Mouse (Mus musculus) embryonic facial prominence, embryonic 14.5 days (tissue): ENCODE data around the gene Pknox2. TPM values are rescaled to one million over a fixed set of nuclear protein-coding genes. Genes with fewer than 3 reads are reported as not detected.

Experiments
- ATAC-seq: fragments of 200-750 bp; cut with Nextera tagmentation; 2 replicates; pipeline ENCODE4 v1.8.0; 2017; ENCODE audit warnings: low read depth, moderate number of reproducible peaks, moderate TSS enrichment
- DNase-seq: peaks from one replicate; pipeline ENCODE4 v3.0.0-alpha.2; 2015; ENCODE audit warnings: low spot score
- H3K27ac ChIP-seq: fragments of 300-500 bp; sonication (generic); replicated peaks from 2 replicates; pipeline ENCODE4 v1.5.1; 2014; ENCODE audit warnings: low read depth, mild to moderate bottlenecking, low read length, moderate library complexity
- H3K27me3 ChIP-seq: fragments of 300-500 bp; sonication (generic); replicated peaks from 2 replicates; pipeline ENCODE4 v1.6.1; 2014; ENCODE audit warnings: low read length; ENCODE audit not compliant: control insufficient read depth, insufficient read depth
- H3K36me3 ChIP-seq: fragments of 300-500 bp; sonication (generic); 2 replicates; pipeline ENCODE4 v1.6.1; 2014; ENCODE audit warnings: low read length, mixed read lengths; ENCODE audit not compliant: control insufficient read depth, insufficient read depth
- H3K4me1 ChIP-seq: fragments of 300-500 bp; sonication (generic); 2 replicates; pipeline ENCODE4 v1.6.1; 2014; ENCODE audit warnings: antibody characterized with exemption, low read length; ENCODE audit not compliant: control insufficient read depth, insufficient read depth
- H3K4me2 ChIP-seq: fragments of 300-500 bp; sonication (generic); 2 replicates; pipeline ENCODE4 v1.6.1; 2014; ENCODE audit warnings: low read depth, mild to moderate bottlenecking, low read length, moderate library complexity, mixed read lengths
- H3K4me3 ChIP-seq: fragments of 300-500 bp; sonication (generic); 2 replicates; pipeline ENCODE4 v1.5.1; 2014; ENCODE audit warnings: low read depth, mild to moderate bottlenecking, low read length
- H3K9ac ChIP-seq: fragments of 300-500 bp; sonication (generic); 2 replicates; pipeline ENCODE4 v1.6.1; 2014; ENCODE audit warnings: low read depth, mild to moderate bottlenecking, low read length, moderate library complexity, mixed read lengths
- H3K9me3 ChIP-seq: fragments of 300-500 bp; sonication (generic); 2 replicates; pipeline ENCODE4 v1.6.1; 2016; ENCODE audit warnings: low read length; ENCODE audit not compliant: control insufficient read depth
- WGBS: fragments of 180-500 bp; shearing (Covaris S2); extraction: QIAGEN DNeasy Blood & Tissue Kit; methylation state at CpG from one replicate; pipeline ENCODE4 v1.1.7; 2014; 5-methylcytosine and 5-hydroxymethylcytosine counted together
- polyA plus RNA-seq: library from polyadenylated mRNA; unstranded; fragments of >200 nt; fragmentation: Nextera tagmentation; extraction: Ambion mirVana; gene quantifications from 2 replicates; pipeline ENCODE4 v1.2.1, GENCODE M21; 2014

Gene Pknox2
- polyA plus RNA-seq, 1 experiment from 2014 or later: 9.5 TPM

DNA sequence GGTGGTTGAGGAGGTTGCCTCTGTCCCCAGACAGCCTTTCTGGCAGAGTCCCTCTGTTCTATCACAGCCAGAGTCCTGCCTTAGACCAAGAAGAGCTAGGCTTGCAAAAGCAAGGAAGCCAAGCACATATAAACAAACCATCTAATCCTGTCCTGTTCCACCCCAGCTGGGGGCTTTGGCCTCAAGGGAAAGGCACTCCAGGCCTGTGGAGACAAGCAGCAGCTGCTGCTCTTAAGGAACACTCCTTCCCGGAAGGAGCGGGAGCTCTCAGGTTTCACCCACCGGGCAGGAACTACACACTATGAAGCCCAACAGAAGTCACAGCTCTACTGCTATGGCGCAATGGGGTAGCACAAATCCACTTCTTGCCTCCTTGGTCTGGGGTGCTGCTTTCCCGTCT is 230.3 kb downstream of the Pknox2 start:
- Histone ChIP-seq H3K36me3 (no peaks in the 10 kb centered on the region), H3K4me2 (peak overlapping the region; percentile 31; the same call in 1 of the 2 replicates), H3K9ac (0 out of 2 replicates have a peak overlapping the region, but pooled peaks have one; percentile 43), H3K27ac (peak overlapping the region; percentile 74), H3K4me1 (peaks cover 11% of the 10 kb centered on the region), H3K27me3 (no peaks in the 10 kb centered on the region), H3K4me3 (no peak overlapping the region), H3K9me3 (no peaks in the 10 kb centered on the region)
- DNase-seq (peak; percentile 90), ATAC-seq (peak; percentile 79)
- 30% methylated on average over 5 of the region's 5 CpGs for WGBS

DNA sequence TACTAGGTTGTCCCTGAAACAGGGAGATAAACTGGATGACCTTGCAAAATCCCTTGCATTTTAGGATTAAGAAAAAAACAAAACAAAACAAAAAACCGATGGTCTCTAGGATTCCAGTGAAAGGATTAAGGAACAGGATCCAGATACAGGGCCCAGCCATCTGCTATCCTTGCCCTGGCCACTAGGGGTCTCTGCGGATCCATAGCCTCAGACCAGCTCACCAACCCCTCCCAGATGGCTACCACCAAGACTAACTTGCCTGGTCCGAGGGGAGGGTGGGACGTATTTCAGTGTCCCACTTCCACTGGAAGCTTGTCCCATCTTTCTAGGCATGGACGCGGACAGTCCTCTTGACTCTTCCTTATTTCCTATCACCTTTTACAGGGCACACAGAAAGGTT is 230.8 kb downstream of the Pknox2 start:
- Histone ChIP-seq H3K4me2 (peak overlapping the region; percentile 31), H3K4me1 (peaks cover 11% of the 10 kb centered on the region), H3K4me3 (no peak overlapping the region), H3K9ac (0 out of 2 replicates have a peak overlapping the region, but pooled peaks have one; percentile 43), H3K27ac (peak overlapping the region; percentile 74), H3K9me3 (no peaks in the 10 kb centered on the region), H3K27me3 (no peaks in the 10 kb centered on the region), H3K36me3 (no peaks in the 10 kb centered on the region)
- under 1% methylated on average over 6 of the region's 6 CpGs for WGBS
- DNase-seq (peak; percentile 72), ATAC-seq (peak; percentile 58; the same call in 1 of the 2 replicates)

DNA sequence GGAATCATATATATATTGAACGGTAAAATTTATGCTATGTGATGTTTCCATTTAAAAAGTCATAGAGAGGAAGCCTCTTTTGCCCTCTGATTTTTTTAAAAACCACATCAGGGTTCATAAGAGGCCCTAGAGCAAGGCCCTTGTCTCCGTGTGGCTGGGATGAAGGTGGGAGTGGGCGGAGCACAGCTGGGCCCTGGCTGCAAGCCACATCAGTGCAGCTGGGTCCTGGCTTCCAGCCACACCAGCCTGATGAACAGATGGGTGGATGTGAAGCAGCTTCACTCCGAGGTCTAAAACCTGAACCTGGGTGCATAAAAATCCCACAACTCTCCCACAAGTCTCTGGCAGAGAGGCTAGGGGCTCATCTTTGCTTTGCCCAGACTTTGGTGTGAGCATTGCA is 241.8 kb downstream of the Pknox2 start:
- peak; percentile 29 for DNase-seq
- 51% methylated on average over 4 of the region's 4 CpGs for WGBS
- Histone ChIP-seq H3K9ac (no peak overlapping the region), H3K4me1 (no peaks in the 10 kb centered on the region), H3K9me3 (no peaks in the 10 kb centered on the region), H3K36me3 (peaks cover 6% of the 10 kb centered on the region; the same call in 1 of the 2 replicates), H3K4me2 (no peak overlapping the region), H3K27me3 (no peaks in the 10 kb centered on the region), H3K4me3 (no peak overlapping the region), H3K27ac (no peak overlapping the region)
- peak; percentile 55; the same call in 1 of the 2 replicates for ATAC-seq

DNA sequence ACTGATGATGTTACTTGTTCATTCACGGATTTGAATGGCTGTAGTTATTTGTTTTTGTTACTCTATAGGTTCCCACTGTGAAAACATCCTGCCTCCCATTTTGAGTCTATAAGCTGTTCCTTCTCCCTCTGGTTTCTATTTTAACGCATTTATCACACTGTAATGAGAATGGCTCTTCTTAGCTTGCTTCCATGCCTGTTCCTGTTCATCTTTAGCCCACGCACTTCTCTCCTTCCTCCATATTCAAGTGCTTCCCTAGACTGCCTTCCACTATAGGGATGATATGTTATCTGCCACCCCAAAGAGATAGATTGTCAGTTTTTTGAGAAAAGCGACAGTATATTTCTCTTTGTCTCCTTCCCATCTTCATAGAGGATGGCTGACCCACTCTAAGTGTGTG is 246.7 kb downstream of the Pknox2 start:
- 84% methylated on average over 4 of the region's 4 CpGs for WGBS
- H3K4me2 ChIP-seq: no peak overlapping the region
- H3K9ac ChIP-seq: no peak overlapping the region
- no peak overlapping the region for H3K27ac ChIP-seq
- H3K36me3 ChIP-seq: peaks cover 6% of the 10 kb centered on the region; the same call in 1 of the 2 replicates
- H3K27me3 ChIP-seq: no peaks in the 10 kb centered on the region
- ATAC-seq (no peak), DNase-seq (no peak)
- H3K4me1 ChIP-seq: no peaks in the 10 kb centered on the region
- no peaks in the 10 kb centered on the region for H3K9me3 ChIP-seq
- H3K4me3 ChIP-seq: no peak overlapping the region

DNA sequence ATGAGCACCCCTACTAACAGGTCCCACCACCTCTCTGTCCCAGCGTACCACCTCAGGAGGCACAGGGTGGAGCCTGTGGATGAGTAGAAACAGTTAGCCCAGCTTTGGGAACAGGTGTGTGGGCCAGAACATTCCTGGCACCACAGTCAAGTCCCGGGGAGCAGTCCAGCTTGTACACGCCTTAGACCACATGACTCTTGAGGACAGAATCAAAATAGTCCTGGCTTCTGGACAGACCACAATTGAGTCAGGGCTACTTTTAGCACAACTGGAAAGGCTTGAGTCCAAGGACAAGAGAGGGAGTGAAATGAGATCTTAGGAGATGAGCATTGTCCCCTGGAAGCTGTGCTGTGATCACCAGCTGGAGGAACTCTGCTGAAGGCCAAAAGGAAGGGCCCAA is 248.6 kb downstream of the Pknox2 start:
- Histone ChIP-seq H3K9me3 (no peaks in the 10 kb centered on the region), H3K27me3 (no peaks in the 10 kb centered on the region), H3K4me1 (no peaks in the 10 kb centered on the region), H3K27ac (no peak overlapping the region), H3K9ac (no peak overlapping the region), H3K4me3 (no peak overlapping the region), H3K36me3 (peaks cover 6% of the 10 kb centered on the region; the same call in 1 of the 2 replicates), H3K4me2 (no peak overlapping the region)
- DNase-seq: no peak
- 85% methylated on average over 3 of the region's 3 CpGs for WGBS
- ATAC-seq: no peak

DNA sequence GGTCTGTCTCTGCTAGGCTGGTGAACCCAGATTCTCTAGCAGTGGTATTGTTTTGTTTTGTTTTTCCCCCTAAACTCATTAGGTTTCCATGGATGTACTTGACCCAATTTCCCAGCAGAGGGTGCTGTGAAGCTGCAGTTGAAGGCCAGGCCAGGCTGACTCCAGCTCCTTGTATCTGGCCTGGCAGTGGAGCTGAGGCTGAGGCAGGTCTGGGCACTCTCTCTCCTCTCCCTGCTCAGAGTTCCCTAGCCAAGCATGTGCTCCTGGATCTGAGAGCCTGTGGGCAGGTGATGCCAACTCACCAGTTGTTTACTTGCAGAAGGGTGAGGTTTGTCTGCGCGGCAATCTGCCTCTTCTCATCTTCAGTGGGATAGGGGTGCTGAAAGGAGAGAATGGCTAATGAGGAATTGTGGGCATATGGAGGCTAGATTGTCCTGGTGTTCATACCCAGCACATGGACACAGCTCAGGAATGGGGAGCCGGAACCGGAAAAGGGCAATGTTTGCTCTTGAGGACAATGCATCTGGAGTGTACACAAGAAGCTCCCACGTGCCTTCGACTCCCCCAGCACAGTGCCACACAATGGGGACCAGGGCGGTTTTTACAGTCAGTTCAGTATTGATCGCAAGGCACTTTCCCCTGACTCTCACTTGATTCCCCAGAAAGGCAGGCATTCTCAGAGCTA is 252.1 kb downstream of the Pknox2 start:
- H3K27ac ChIP-seq: no peak overlapping the region
- DNase-seq: peak; percentile 56
- H3K27me3 ChIP-seq: no peaks in the 10 kb centered on the region
- H3K4me1 ChIP-seq: no peaks in the 10 kb centered on the region
- WGBS: 80% methylated on average over 8 of the region's 8 CpGs
- no peak overlapping the region for H3K4me3 ChIP-seq
- no peaks in the 10 kb centered on the region for H3K9me3 ChIP-seq
- no peak overlapping the region for H3K4me2 ChIP-seq
- H3K9ac ChIP-seq: no peak overlapping the region
- peaks cover 6% of the 10 kb centered on the region; the same call in 1 of the 2 replicates for H3K36me3 ChIP-seq
- ATAC-seq: peak; percentile 66

DNA sequence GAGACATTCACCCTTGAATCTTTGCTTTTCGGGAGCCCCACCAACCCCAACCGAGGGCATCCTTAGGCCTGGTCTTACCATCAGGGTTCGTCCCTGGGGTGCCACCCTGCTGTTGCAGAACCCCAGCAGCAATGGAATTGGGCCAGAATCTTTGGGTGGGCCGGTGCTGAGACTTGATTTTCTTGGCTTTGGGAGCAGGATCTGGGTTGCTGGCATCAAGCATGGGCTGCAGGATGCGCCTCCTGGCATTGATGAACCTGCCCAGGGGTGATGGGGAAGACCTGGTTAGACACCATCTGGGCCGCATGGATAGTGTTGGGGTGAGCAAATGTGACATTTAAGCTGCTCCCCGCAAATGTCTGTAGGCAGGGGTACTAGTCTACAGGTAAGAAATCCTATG is 253.0 kb downstream of the Pknox2 start:
- WGBS: 89% methylated on average over 7 of the region's 7 CpGs
- Histone ChIP-seq H3K27me3 (no peaks in the 10 kb centered on the region), H3K27ac (no peak overlapping the region), H3K36me3 (peaks cover 6% of the 10 kb centered on the region; the same call in 1 of the 2 replicates), H3K4me3 (no peak overlapping the region), H3K9me3 (no peaks in the 10 kb centered on the region), H3K4me1 (no peaks in the 10 kb centered on the region), H3K4me2 (no peak overlapping the region), H3K9ac (no peak overlapping the region)
- DNase-seq (no peak), ATAC-seq (no peak)

DNA sequence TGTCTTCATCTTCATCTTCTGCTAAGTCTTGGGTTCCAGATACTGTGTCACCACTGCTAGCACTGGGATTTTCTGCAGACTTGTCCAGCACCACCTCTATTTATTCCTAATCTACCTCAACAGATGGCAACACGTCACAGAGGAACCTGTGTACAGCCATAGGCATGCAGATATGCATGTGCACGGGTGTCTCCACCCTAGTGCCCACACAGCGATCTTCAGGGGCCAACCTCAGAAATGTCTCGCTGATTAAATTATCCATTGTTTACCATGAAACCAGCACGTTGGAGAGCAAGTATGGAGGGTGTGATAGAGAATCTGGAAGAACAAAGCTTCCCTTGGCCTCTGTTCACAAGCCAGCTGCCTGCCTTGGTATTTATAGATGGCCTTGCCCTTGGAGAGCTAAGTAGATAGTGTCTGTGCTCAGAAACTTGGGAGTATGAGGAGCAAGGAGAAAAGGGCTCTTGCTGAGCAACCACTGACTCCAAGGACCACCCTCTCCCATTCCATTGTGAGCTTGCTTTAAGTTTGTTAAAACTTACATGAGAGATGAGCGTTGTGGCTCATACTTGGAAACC is 253.7 kb downstream of the Pknox2 start:
- no peak overlapping the region for H3K9ac ChIP-seq
- H3K9me3 ChIP-seq: no peaks in the 10 kb centered on the region
- no peak overlapping the region for H3K4me2 ChIP-seq
- H3K27ac ChIP-seq: no peak overlapping the region
- ATAC-seq: no peak
- H3K4me3 ChIP-seq: no peak overlapping the region
- 83% methylated on average over 6 of the region's 6 CpGs for WGBS
- peaks cover 6% of the 10 kb centered on the region; the same call in 1 of the 2 replicates for H3K36me3 ChIP-seq
- no peaks in the 10 kb centered on the region for H3K27me3 ChIP-seq
- H3K4me1 ChIP-seq: no peaks in the 10 kb centered on the region
- no peak for DNase-seq
